Mouse (Mus musculus) hindbrain, embryonic 11.5 days (tissue): Measurements from ENCODE around the gene Ppp1r14b. TPM values are rescaled to one million over a fixed set of nuclear protein-coding genes. Genes with fewer than 3 reads are reported as not detected.
A peak's percentile ranks its signal among the peaks of the same experiment; 100 is the strongest.

ENCODE experiments used
- ATAC-seq: fragments of 200-750 bp; cut with Nextera tagmentation; 2 replicates; pipeline ENCODE4 v1.8.0; 2017; ENCODE audit warnings: mild to moderate bottlenecking, moderate TSS enrichment, moderate library complexity; ENCODE audit not compliant: low FRiP score
- DNase-seq: peaks from one replicate; pipeline ENCODE4 v3.0.0-alpha.2; 2015; ENCODE audit warnings: low spot score
- H3K27ac ChIP-seq: fragments of 300-500 bp; sonication (generic); 2 replicates; pipeline ENCODE4 v1.5.1; 2014; ENCODE audit warnings: mild to moderate bottlenecking, low read depth, low read length
- H3K27me3 ChIP-seq: fragments of 300-500 bp; sonication (generic); 2 replicates; pipeline ENCODE4 v1.6.1; 2014; ENCODE audit warnings: mild to moderate bottlenecking, low read length, moderate library complexity, mixed read lengths; ENCODE audit not compliant: control insufficient read depth, insufficient read depth
- H3K36me3 ChIP-seq: fragments of 300-500 bp; sonication (generic); 2 replicates; pipeline ENCODE4 v1.6.1; 2014; ENCODE audit warnings: mild to moderate bottlenecking, low read length, moderate library complexity, mixed read lengths; ENCODE audit not compliant: control insufficient read depth, insufficient read depth
- H3K4me1 ChIP-seq: fragments of 300-500 bp; sonication (generic); replicated peaks from 2 replicates; pipeline ENCODE4 v1.6.1; 2014; ENCODE audit warnings: low read length, mixed read lengths; ENCODE audit not compliant: control insufficient read depth, insufficient read depth
- H3K4me2 ChIP-seq: fragments of 300-500 bp; sonication (generic); replicated peaks from 2 replicates; pipeline ENCODE4 v1.6.1; 2014; ENCODE audit warnings: mild to moderate bottlenecking, low read depth, low read length
- H3K4me3 ChIP-seq: fragments of 300-500 bp; sonication (generic); 2 replicates; pipeline ENCODE4 v1.5.1; 2014; ENCODE audit warnings: low read depth, low read length
- H3K9ac ChIP-seq: fragments of 300-500 bp; sonication (generic); 2 replicates; pipeline ENCODE4 v1.6.1; 2014; ENCODE audit warnings: low read depth, low read length
- H3K9me3 ChIP-seq: fragments of 300-500 bp; sonication (generic); 2 replicates; pipeline ENCODE4 v1.6.1; 2016; ENCODE audit warnings: low read length; ENCODE audit not compliant: control insufficient read depth
- WGBS: fragments of 180-500 bp; shearing (Covaris S2); extraction: QIAGEN DNeasy Blood & Tissue Kit; methylation state at CpG from one replicate; pipeline ENCODE4 v1.1.7; 2014; 5-methylcytosine and 5-hydroxymethylcytosine counted together
- polyA plus RNA-seq: library from polyadenylated mRNA; unstranded; fragments of >200 nt; fragmentation: Nextera tagmentation; extraction: Ambion mirVana; gene quantifications from 2 replicates; pipeline ENCODE4 v1.2.1, GENCODE M21; 2014

Gene Ppp1r14b
- polyA plus RNA-seq, 1 experiment from 2014 or later = 180 TPM

DNA sequence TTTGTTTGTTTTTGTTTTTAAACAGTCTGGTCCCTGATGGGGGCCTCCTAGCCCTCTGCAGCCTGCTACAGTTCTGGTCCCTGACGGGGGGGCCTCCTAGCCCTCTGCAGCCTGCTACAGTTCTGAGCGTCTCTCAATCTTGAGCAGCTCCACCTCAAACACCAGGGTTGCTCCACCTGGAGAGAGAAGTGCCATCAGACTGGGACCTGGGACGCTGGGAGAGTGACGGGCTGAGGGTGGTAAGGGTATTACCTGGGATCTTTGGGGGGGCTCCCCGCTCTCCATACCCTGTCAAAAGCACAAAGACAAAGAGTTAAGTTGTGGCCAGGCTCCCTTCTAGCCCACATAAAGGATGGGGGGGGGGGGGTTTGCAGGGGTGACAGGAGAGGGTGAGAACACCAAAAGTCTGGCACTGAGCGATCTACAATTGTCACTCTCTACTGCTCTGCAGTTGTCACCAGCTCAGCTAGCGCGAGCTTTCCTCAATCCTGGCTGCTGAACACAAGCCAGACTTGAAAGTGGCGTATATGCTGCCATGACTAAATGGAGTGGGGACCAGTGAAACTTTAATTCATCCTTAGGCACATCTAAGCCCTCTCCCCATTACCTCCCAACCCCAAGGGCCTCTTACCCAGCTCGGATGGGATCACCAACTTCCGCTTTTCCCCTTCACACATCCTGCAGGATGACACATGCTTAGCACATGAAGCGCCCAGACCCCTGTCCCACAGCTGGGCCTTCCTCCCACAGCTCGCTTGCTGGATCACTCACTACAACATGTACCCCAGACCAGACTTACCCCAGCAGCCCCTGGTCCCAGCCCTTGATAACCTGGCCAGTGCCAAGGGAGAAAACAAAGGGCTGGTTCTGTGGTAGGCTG lies 3.2 kb downstream of the Ppp1r14b start:
- Histone ChIP-seq H3K4me3 (peak overlapping the region; percentile 63; the same call in 1 of the 2 replicates), H3K9ac (no peak overlapping the region; the same call in 1 of the 2 replicates), H3K4me1 (peaks cover 11% of the 10 kb centered on the region), H3K9me3 (no peaks in the 10 kb centered on the region), H3K36me3 (peaks cover 7% of the 10 kb centered on the region; the same call in 1 of the 2 replicates), H3K4me2 (peak overlapping the region; percentile 79), H3K27me3 (no peaks in the 10 kb centered on the region), H3K27ac (peak overlapping the region; percentile 9; the same call in 1 of the 2 replicates)
- WGBS = 86% methylated on average over 13 of the region's 13 CpGs
- DNase-seq (no peak), ATAC-seq (no peak)

DNA sequence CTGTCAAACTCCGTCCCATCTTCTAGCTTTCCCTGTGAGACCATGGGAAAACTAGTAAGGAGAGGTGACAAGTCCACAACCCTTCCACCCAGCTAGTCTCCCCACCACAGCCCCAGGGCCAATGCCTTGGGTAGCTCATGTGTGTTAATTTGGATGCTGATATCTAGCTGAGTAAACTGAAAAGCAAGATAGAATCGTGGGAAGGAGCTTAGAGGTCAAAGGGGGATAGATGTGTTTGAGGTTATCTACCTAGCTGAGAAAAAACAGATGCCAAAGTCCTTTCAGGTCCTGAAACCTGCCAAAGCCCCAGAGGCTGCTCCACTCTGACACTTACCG lies 3.8 kb downstream of the Ppp1r14b start:
- DNase-seq (no peak), ATAC-seq (no peak)
- WGBS = 57% methylated on average over 3 of the region's 3 CpGs
- peaks cover 11% of the 10 kb centered on the region for H3K4me1 ChIP-seq
- no peak overlapping the region; the same call in 1 of the 2 replicates for H3K9ac ChIP-seq
- H3K4me2 ChIP-seq = peak overlapping the region; percentile 79
- H3K9me3 ChIP-seq = no peaks in the 10 kb centered on the region
- no peaks in the 10 kb centered on the region for H3K27me3 ChIP-seq
- peak overlapping the region; percentile 93; the same call in 1 of the 2 replicates for H3K27ac ChIP-seq
- H3K4me3 ChIP-seq = peak overlapping the region; percentile 63
- H3K36me3 ChIP-seq = peaks cover 7% of the 10 kb centered on the region; the same call in 1 of the 2 replicates

DNA sequence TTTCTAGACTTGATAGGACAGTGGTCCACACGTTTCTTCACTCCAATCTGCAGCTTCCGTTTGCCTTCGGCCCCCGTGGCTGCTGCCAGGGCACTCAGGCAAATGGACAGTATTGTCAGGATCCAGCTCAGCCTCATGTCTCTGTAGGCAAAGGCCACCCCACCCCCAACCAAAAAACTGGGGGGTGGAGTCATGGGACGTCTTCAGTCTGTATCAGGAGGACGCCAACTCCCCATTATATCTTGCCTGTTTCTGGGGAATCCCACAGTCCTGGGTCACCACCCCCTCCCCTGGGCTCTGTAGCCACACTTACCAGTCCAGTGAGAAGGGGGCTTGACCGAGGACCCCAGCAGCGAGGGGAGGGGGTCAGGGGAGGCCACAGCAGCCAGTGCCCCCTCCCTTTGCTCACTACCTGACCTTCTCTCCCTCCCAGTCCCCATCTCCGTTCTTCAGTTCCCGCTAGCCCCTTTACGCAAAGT lies 4.3 kb downstream of the Ppp1r14b start:
- H3K4me2 ChIP-seq = peak overlapping the region; percentile 79
- H3K4me1 ChIP-seq = peaks cover 11% of the 10 kb centered on the region
- peaks cover 7% of the 10 kb centered on the region; the same call in 1 of the 2 replicates for H3K36me3 ChIP-seq
- H3K9ac ChIP-seq = peak overlapping the region; percentile 54
- DNase-seq (peak; percentile 43), ATAC-seq (no peak)
- WGBS = 14% methylated on average over 11 of the region's 11 CpGs
- no peaks in the 10 kb centered on the region for H3K27me3 ChIP-seq
- H3K27ac ChIP-seq = peak overlapping the region; percentile 93
- peak overlapping the region; percentile 63 for H3K4me3 ChIP-seq
- no peaks in the 10 kb centered on the region for H3K9me3 ChIP-seq

DNA sequence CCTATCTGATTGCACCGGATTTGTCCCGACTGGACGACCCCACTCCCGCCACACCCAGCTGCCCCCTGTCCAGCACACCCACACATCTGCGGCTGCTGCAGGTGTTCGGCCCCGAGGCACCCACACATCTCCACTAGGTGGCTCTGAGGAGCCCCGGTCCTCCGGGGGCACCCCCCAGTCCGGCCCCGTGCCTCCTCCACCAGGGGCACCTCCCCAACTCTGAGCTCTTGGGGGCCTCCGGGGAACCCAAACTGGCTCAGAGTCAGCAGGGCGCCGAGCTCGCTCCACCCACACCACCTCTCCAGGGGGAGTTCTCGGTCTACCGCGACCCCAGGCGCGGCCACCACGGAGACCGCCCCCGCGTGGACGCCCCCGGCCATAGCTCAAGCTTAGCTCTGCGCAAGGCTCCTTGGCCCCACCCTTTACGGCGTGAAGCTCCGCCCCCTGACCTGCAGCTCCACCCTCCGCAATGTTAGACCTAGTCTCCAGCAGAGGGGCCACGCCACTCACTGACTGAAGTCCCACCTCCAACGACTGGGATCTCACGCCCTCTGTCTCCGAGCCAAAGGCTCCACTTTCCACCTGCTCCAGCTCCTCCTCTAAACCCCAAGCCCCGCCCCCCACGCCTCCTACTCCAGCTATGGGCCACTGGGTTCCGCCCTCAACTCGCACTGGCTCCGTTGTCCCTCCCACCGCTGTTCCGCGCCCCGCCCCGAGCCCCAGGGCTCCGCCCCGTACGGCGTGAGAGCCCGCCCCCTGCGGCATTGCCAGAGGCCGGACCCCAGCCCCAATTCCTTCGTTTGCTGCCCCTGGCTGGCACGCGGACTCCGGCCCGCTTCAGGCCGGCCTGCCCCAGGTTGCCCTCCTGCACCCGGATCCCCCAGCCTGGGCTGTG lies 5.0 kb downstream of the Ppp1r14b start:
- peak; percentile 99 for DNase-seq
- Histone ChIP-seq H3K4me1 (peaks cover 11% of the 10 kb centered on the region), H3K4me2 (peak overlapping the region; percentile 79), H3K9ac (peak overlapping the region; percentile 78), H3K4me3 (peak overlapping the region; percentile 63), H3K27me3 (no peaks in the 10 kb centered on the region), H3K9me3 (no peaks in the 10 kb centered on the region), H3K27ac (peak overlapping the region; percentile 93), H3K36me3 (peaks cover 7% of the 10 kb centered on the region; the same call in 1 of the 2 replicates)
- ATAC-seq = peak; percentile 90
- WGBS = under 1% methylated on average over 57 of the region's 59 CpGs

DNA sequence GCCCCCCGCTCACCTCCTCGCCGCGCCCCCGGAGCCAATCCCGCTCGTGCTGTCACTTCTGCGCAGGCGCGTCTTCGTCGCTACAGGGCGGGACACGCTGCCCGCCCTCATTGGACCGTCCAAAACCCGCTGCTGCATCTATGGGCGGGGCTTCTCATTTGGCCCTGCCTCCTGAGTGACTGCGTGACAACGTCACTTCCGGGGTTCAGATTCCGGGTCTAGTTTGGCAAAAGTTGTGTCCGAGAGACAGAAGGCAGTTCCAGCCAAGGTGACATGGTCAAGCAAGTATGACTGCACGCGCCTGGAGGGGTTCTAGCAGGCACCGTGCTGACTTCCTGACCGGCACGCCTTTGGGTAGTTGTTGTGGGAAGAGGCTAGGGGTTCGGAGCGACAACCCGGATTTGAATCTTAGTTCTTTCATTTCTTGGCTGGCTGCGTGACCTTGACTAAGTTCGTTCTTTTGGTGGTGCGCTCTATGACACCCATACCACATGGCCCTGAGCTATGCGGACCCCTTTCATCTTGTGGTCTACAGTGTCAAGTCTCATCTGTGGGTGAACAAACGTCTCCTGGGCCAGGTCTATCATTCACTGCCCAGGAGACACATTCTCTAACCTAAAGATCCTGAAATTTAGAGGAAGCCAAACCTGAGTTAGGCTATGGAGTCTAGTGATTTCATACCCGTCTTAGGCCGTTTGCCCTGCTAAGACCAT lies 5.8 kb downstream of the Ppp1r14b start, which contains the start of gene Fkbp2:
Gene Fkbp2, minus strand, starts transcription at position 121 of the 713 bp plus-strand sequence.
- DNase-seq = peak; percentile 98
- H3K4me2 ChIP-seq = peak within 1 kb of the TSS; percentile 79
- peak within 1 kb of the TSS; percentile 63 for H3K4me3 ChIP-seq
- peak; percentile 90 for ATAC-seq
- H3K9me3 ChIP-seq = no peaks in the 10 kb centered on the region
- WGBS = 2% methylated on average over 38 of the region's 38 CpGs
- H3K36me3 ChIP-seq = peaks cover 7% of the 10 kb centered on the region; the same call in 1 of the 2 replicates
- H3K9ac ChIP-seq = peak within 1 kb of the TSS; percentile 78
- H3K4me1 ChIP-seq = peaks cover 11% of the 10 kb centered on the region
- H3K27me3 ChIP-seq = no peaks in the 10 kb centered on the region
- H3K27ac ChIP-seq = peak within 1 kb of the TSS; percentile 93

DNA sequence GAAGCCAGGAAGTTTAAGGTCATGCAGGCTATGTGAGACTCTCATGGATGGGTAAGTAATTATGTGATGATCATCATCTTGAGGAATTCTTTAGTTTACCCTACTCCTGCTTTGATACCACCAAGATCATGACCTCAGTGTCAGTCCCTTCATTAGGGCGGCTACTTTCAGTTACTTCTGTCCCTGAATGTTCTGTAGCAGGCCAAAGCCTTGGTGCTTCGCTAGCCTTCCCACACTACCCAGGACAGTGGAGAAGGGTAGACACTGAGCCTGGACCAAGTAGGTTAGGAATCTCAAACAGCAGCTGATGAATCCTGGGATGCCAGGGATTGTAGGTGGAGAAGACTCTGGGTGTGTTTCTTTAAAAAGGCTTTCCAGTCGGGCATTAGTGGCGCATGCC lies 6.7 kb downstream of the Ppp1r14b start:
- no peak overlapping the region for H3K27ac ChIP-seq
- no peaks in the 10 kb centered on the region for H3K9me3 ChIP-seq
- no peak overlapping the region for H3K4me2 ChIP-seq
- no peak overlapping the region for H3K9ac ChIP-seq
- WGBS = 91% methylated on average over 4 of the region's 4 CpGs
- ATAC-seq = no peak
- peak overlapping the region; percentile 63; the same call in 1 of the 2 replicates for H3K4me3 ChIP-seq
- DNase-seq = no peak
- H3K36me3 ChIP-seq = peaks cover 7% of the 10 kb centered on the region; the same call in 1 of the 2 replicates
- peaks cover 11% of the 10 kb centered on the region for H3K4me1 ChIP-seq
- H3K27me3 ChIP-seq = no peaks in the 10 kb centered on the region

DNA sequence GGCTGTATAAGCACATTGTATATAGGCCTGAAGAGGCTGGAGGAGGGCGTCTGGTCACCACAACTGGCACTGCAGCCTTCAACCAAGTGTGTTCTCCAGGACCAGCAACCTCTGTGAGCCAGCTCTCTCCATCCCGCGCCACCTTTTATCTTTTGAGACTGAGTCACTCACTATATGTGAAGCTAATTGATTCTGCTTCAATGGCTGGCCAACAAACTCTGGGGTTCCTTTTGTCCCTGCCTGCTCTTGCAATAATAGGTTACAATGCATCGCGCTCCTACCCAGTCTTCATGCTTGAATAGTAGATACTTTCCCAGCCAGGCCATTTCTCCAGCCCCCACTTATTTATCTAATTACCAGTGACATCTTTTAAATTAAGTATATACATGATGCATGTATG lies 8.9 kb downstream of the Ppp1r14b start:
- Histone ChIP-seq H3K4me1 (peaks cover 7% of the 10 kb centered on the region), H3K36me3 (no peaks in the 10 kb centered on the region), H3K9me3 (no peaks in the 10 kb centered on the region), H3K4me3 (no peak overlapping the region), H3K9ac (no peak overlapping the region), H3K27ac (no peak overlapping the region), H3K27me3 (no peaks in the 10 kb centered on the region), H3K4me2 (no peak overlapping the region)
- ATAC-seq = no peak
- 46% methylated on average over 5 of the region's 5 CpGs for WGBS
- no peak for DNase-seq

DNA sequence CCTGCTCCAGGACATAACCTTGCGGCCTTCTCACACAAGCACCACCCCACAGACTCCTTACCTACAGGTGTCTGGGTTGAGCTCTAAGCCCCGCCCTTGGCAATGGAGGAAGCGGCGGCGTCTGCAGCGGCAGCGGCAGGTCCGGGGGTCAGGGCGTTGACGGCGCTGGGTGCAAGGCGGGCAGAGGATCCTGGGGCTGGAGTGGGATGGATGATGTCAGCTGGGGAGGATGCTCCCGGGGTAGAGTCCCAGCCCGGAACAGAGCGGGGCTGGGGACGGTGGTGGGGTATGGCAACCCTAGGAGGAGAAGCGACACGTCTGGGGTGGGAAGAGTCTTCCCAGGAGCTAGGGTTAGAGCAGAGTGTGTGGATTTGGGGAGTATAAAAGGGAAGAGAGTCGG lies 10.5 kb downstream of the Ppp1r14b start:
- no peaks in the 10 kb centered on the region for H3K27me3 ChIP-seq
- 80% methylated on average over 19 of the region's 19 CpGs for WGBS
- no peaks in the 10 kb centered on the region for H3K9me3 ChIP-seq
- ATAC-seq = no peak
- H3K36me3 ChIP-seq = no peaks in the 10 kb centered on the region
- no peak overlapping the region for H3K27ac ChIP-seq
- H3K4me1 ChIP-seq = peaks cover 7% of the 10 kb centered on the region
- no peak overlapping the region for H3K9ac ChIP-seq
- H3K4me3 ChIP-seq = no peak overlapping the region
- no peak overlapping the region for H3K4me2 ChIP-seq
- DNase-seq = no peak
